Mouse (Mus musculus) liver, embryonic 13.5 days (tissue): ENCODE results near the gene Fryl. TPM values are rescaled to one million over a fixed set of nuclear protein-coding genes. Genes with fewer than 3 reads are reported as not detected.
"Not testable (repeated sequence)": the region's sequence is repeated elsewhere in the genome, so short reads cannot be mapped to it uniquely, and the experiment has no call there.

ENCODE experiments used
- ATAC-seq: fragments of 200-750 bp; cut with Nextera tagmentation; 2 replicates; pipeline ENCODE4 v1.8.0; 2017; ENCODE audit warnings: low read depth, mild to moderate bottlenecking, moderate number of reproducible peaks, moderate library complexity
- DNase-seq: peaks from one replicate; pipeline ENCODE4 v3.0.0; 2022
- H3K27ac ChIP-seq: fragments of 300-500 bp; sonication (generic); 2 replicates; pipeline ENCODE4 v1.5.1; 2015; ENCODE audit warnings: moderate library complexity, mild to moderate bottlenecking, inconsistent platforms
- H3K27me3 ChIP-seq: fragments of 300-500 bp; sonication (generic); 2 replicates; pipeline ENCODE4 v1.6.1; 2015; ENCODE audit warnings: mild to moderate bottlenecking, inconsistent platforms
- H3K36me3 ChIP-seq: fragments of 300-500 bp; sonication (generic); 2 replicates; pipeline ENCODE4 v1.6.1; 2015; ENCODE audit warnings: mild to moderate bottlenecking, inconsistent platforms
- H3K4me1 ChIP-seq: fragments of 300-500 bp; sonication (generic); replicated peaks from 2 replicates; pipeline ENCODE4 v1.6.1; 2015; ENCODE audit warnings: inconsistent platforms
- H3K4me2 ChIP-seq: fragments of 300-500 bp; sonication (generic); 2 replicates; pipeline ENCODE4 v1.6.1; 2015; ENCODE audit warnings: inconsistent platforms, mild to moderate bottlenecking, moderate library complexity
- H3K4me3 ChIP-seq: fragments of 300-500 bp; sonication (generic); replicated peaks from 2 replicates; pipeline ENCODE4 v1.5.1; 2015; ENCODE audit warnings: mild to moderate bottlenecking, inconsistent platforms
- H3K9ac ChIP-seq: fragments of 300-500 bp; sonication (generic); 2 replicates; pipeline ENCODE4 v1.6.1; 2015; ENCODE audit warnings: mild to moderate bottlenecking, inconsistent platforms
- H3K9me3 ChIP-seq: fragments of 300-500 bp; sonication (generic); replicated peaks from 2 replicates; pipeline ENCODE4 v1.6.1; 2016; ENCODE audit warnings: inconsistent platforms
- WGBS: fragments of 180-500 bp; shearing (Covaris S2); methylation state at CpG from one replicate; pipeline ENCODE4 v1.1.7; 2015; ENCODE audit not compliant: insufficient replicate concordance; 5-methylcytosine and 5-hydroxymethylcytosine counted together
- polyA plus RNA-seq: library from polyadenylated mRNA; unstranded; fragments of >200 nt; fragmentation: Nextera tagmentation; extraction: Ambion mirVana; gene quantifications from 2 replicates; pipeline ENCODE4 v1.2.1, GENCODE M21; 2015

Gene Fryl
- polyA plus RNA-seq, 1 experiment from 2014 or later = 44.5 TPM

- no peaks in the 10 kb centered on the region; the same call in 1 of the 2 replicates for H3K9me3 ChIP-seq
- H3K36me3 ChIP-seq = peaks cover 68% of the 10 kb centered on the region
- H3K9ac ChIP-seq = no peak overlapping the region
- no peaks in the 10 kb centered on the region for H3K4me1 ChIP-seq
- ATAC-seq (no peak), DNase-seq (no peak)
- no peak overlapping the region for H3K4me2 ChIP-seq
- H3K4me3 ChIP-seq = no peak overlapping the region
- H3K27ac ChIP-seq = no peak overlapping the region
- WGBS = 92% methylated on average over 2 of the region's 2 CpGs
- H3K27me3 ChIP-seq = no peaks in the 10 kb centered on the region
These were observed 212.4 kb downstream of the Fryl start for GRCm38 (mm10) chr5:73044055-73044454.

GRCm38 (mm10) chr5:73032481-73032880 is 223.9 kb downstream of the Fryl start:
- Histone ChIP-seq H3K4me1 (no peaks in the 10 kb centered on the region), H3K36me3 (peaks cover 82% of the 10 kb centered on the region), H3K4me2 (no peak overlapping the region), H3K9ac (no peak overlapping the region), H3K9me3 (no peaks in the 10 kb centered on the region), H3K27me3 (no peaks in the 10 kb centered on the region), H3K4me3 (no peak overlapping the region), H3K27ac (no peak overlapping the region)
- WGBS = 89% methylated on average over 11 of the region's 11 CpGs
- DNase-seq (no peak), ATAC-seq (no peak)

- Histone ChIP-seq H3K27ac (no peak overlapping the region), H3K4me3 (no peak overlapping the region), H3K4me1 (no peaks in the 10 kb centered on the region), H3K9me3 (no peaks in the 10 kb centered on the region), H3K9ac (no peak overlapping the region), H3K36me3 (peaks cover 89% of the 10 kb centered on the region), H3K27me3 (no peaks in the 10 kb centered on the region), H3K4me2 (no peak overlapping the region)
- WGBS = 81% methylated on average over 13 of the region's 13 CpGs
- no peak for DNase-seq
- no peak for ATAC-seq
These were observed 227.8 kb downstream of the Fryl start for GRCm38 (mm10) chr5:73028646-73029045.

GRCm38 (mm10) chr5:73023801-73024200 is 232.6 kb downstream of the Fryl start:
- WGBS = 89% methylated on average over 13 of the region's 13 CpGs
- ATAC-seq (no peak), DNase-seq (no peak)
- no peak overlapping the region for H3K27ac ChIP-seq
- no peak overlapping the region for H3K4me2 ChIP-seq
- no peaks in the 10 kb centered on the region for H3K9me3 ChIP-seq
- H3K4me3 ChIP-seq = no peak overlapping the region
- no peak overlapping the region for H3K9ac ChIP-seq
- H3K36me3 ChIP-seq = peaks cover 64% of the 10 kb centered on the region
- no peaks in the 10 kb centered on the region for H3K4me1 ChIP-seq
- no peaks in the 10 kb centered on the region for H3K27me3 ChIP-seq

- Histone ChIP-seq H3K4me1 (no peaks in the 10 kb centered on the region; the same call in 1 of the 2 replicates), H3K4me3 (no peak overlapping the region), H3K36me3 (no peaks in the 10 kb centered on the region), H3K9ac (no peak overlapping the region), H3K4me2 (no peak overlapping the region), H3K27ac (no peak overlapping the region), H3K9me3 (no peaks in the 10 kb centered on the region), H3K27me3 (peaks cover 55% of the 10 kb centered on the region)
- no peak for DNase-seq
- WGBS = 45% methylated on average over 9 of the region's 9 CpGs
- no peak for ATAC-seq
These were observed 241.7 kb downstream of the Fryl start for GRCm38 (mm10) chr5:73014745-73015144.

GRCm38 (mm10) chr5:73013611-73014287 is 242.7 kb downstream of the Fryl start:
- H3K9me3 ChIP-seq, H3K4me1 ChIP-seq, H3K27ac ChIP-seq, DNase-seq, H3K9ac ChIP-seq, H3K36me3 ChIP-seq, ATAC-seq: not testable (repeated sequence)
- 3% methylated on average over 51 of the region's 65 CpGs for WGBS
- H3K4me3 ChIP-seq = peak overlapping the region; percentile 37
- peaks cover 56% of the 10 kb centered on the region for H3K27me3 ChIP-seq
- H3K4me2 ChIP-seq = peak overlapping the region; percentile 58

- not testable (repeated sequence) for DNase-seq, H3K4me3 ChIP-seq, H3K4me1 ChIP-seq, H3K9me3 ChIP-seq, H3K9ac ChIP-seq, H3K27ac ChIP-seq, ATAC-seq, H3K36me3 ChIP-seq
- Histone ChIP-seq H3K4me2 (peak overlapping the region; percentile 58), H3K27me3 (peaks cover 63% of the 10 kb centered on the region)
- WGBS = 20% methylated on average over 23 of the region's 27 CpGs
These were observed 243.4 kb downstream of the Fryl start for GRCm38 (mm10) chr5:73012884-73013610.

- H3K27me3 ChIP-seq = peaks cover 71% of the 10 kb centered on the region
- ATAC-seq, H3K4me2 ChIP-seq, H3K4me3 ChIP-seq, DNase-seq, H3K36me3 ChIP-seq, H3K9me3 ChIP-seq, H3K9ac ChIP-seq, H3K27ac ChIP-seq, H3K4me1 ChIP-seq: not testable (repeated sequence)
- WGBS = 73% methylated on average over 15 of the region's 16 CpGs
These were observed 244.6 kb downstream of the Fryl start for GRCm38 (mm10) chr5:73011806-73012205.

- H3K4me3 ChIP-seq, H3K4me2 ChIP-seq, H3K9ac ChIP-seq, ATAC-seq, H3K36me3 ChIP-seq, H3K9me3 ChIP-seq, H3K4me1 ChIP-seq, H3K27ac ChIP-seq: not testable (repeated sequence)
- peaks cover 65% of the 10 kb centered on the region for H3K27me3 ChIP-seq
- DNase-seq = peak; percentile 11
- 25% methylated on average over 8 of the region's 8 CpGs for WGBS
These were observed 248.2 kb downstream of the Fryl start for GRCm38 (mm10) chr5:73008230-73008629.

- Histone ChIP-seq H3K4me2 (no peak overlapping the region), H3K27ac (no peak overlapping the region), H3K36me3 (no peaks in the 10 kb centered on the region), H3K9ac (no peak overlapping the region), H3K27me3 (peaks cover 58% of the 10 kb centered on the region), H3K4me3 (0 out of 2 replicates have a peak overlapping the region, but pooled peaks have one; percentile 38), H3K4me1 (peaks cover 6% of the 10 kb centered on the region), H3K9me3 (no peaks in the 10 kb centered on the region)
- no peak for DNase-seq
- WGBS = 24% methylated on average over 5 of the region's 5 CpGs
- ATAC-seq = no peak
These were observed 248.8 kb downstream of the Fryl start for GRCm38 (mm10) chr5:73007582-73007959.

- Histone ChIP-seq H3K27me3 (peaks cover 52% of the 10 kb centered on the region), H3K9ac (no peak within 1 kb of the TSS)
- WGBS = 9% methylated on average over 65 of the region's 65 CpGs
These were observed 249.4 kb downstream of the Fryl start, which contains the start of gene Slc10a4 for GRCm38 (mm10) chr5:73006784-73007581. TSS of gene Slc10a4 (plus strand) at chr5:73006883.

More at GRCm38 (mm10) chr5:73006784-73007581, 249.4 kb downstream of the Fryl start, which contains the start of gene Slc10a4:
- Histone ChIP-seq H3K36me3 (no peaks in the 10 kb centered on the region), H3K27ac (no peak within 1 kb of the TSS), H3K4me2 (peak within 1 kb of the TSS; percentile 56), H3K9me3 (no peaks in the 10 kb centered on the region), H3K4me1 (peaks cover 6% of the 10 kb centered on the region), H3K4me3 (peak within 1 kb of the TSS; percentile 38)
- ATAC-seq (no peak), DNase-seq (no peak)
